Mouse (Mus musculus): ENCODE results near the gene Gltp. TPM values are rescaled to one million over a fixed set of nuclear protein-coding genes. Genes with fewer than 3 reads are reported as not detected.

Gltp gene
- total RNA-seq, 1 experiment = 17.2 TPM

- H3K27ac ChIP-seq (ENCODE audit: insufficient read depth, low read depth, low read length, poor library complexity, severe bottlenecking) = no peak overlapping the region
- no peak overlapping the region for H3K4me3 ChIP-seq (ENCODE audit: insufficient read depth in 1 of 2, low read depth in 1 of 2, low read length in 2 of 2, poor library complexity in 1 of 2, severe bottlenecking in 1 of 2)
- DNase-seq (ENCODE audit: low read depth, low spot score) = no peak
- H3K9me3 ChIP-seq (ENCODE audit: control insufficient read depth, insufficient read depth, low read depth, low read length) = no peaks in the 10 kb centered on the region
- H3K36me3 ChIP-seq (ENCODE audit: control insufficient read depth, insufficient read depth, low read length, poor library complexity, severe bottlenecking) = peaks cover 41% of the 10 kb centered on the region
- H3K4me1 ChIP-seq (ENCODE audit: control insufficient read depth in 2 of 2, insufficient read depth in 2 of 2, low read length in 2 of 2, poor library complexity in 1 of 2) = peaks cover 0 to 8% of the 10 kb centered on the region in 2 experiments; a peak in 1 of 4 replicates
- no peak for TF ChIP-seq HCFC1 (IDR thresholded peaks at IDR 0.05; ENCODE audit: borderline replicate concordance, insufficient read depth, low read length)
- no peak for TF ChIP-seq CHD2 (IDR thresholded peaks at IDR 0.05; ENCODE audit: low read depth, low read length)
- no peak for TF ChIP-seq MAFK (IDR thresholded peaks at IDR 0.05; ENCODE audit: insufficient read depth, low read depth, low read length)
- no peak for TF ChIP-seq ZC3H11A (IDR thresholded peaks at IDR 0.05; ENCODE audit: borderline replicate concordance, low read depth, low read length)
- TF ChIP-seq ZNF384 (IDR thresholded peaks at IDR 0.05; ENCODE audit: low read depth, low read length) = no peak
- H3K9ac ChIP-seq (ENCODE audit: insufficient read depth, low read depth, low read length, poor library complexity, severe bottlenecking) = no peak overlapping the region
- in situ Hi-C loops (cut with MboI; ENCODE audit: low sequenced_read_pairs in 2 of 2, unreplicated experiment in 2 of 2) = no loop called here
Measured at GRCm38 (mm10) chr5:114731969-114732368, 41.2 kb upstream of the Gltp start.

- Histone ChIP-seq H3K9me3 (ENCODE audit: control insufficient read depth, insufficient read depth, low read depth, low read length) (no peaks in the 10 kb centered on the region), H3K9ac (ENCODE audit: insufficient read depth, low read depth, low read length, poor library complexity, severe bottlenecking) (no peak overlapping the region), H3K4me3 (ENCODE audit: insufficient read depth in 1 of 2, low read depth in 1 of 2, low read length in 2 of 2, poor library complexity in 1 of 2, severe bottlenecking in 1 of 2) (no peak overlapping the region), H3K36me3 (ENCODE audit: control insufficient read depth, insufficient read depth, low read length, poor library complexity, severe bottlenecking) (peaks cover 39% of the 10 kb centered on the region), H3K4me1 (ENCODE audit: control insufficient read depth in 2 of 2, insufficient read depth in 2 of 2, low read length in 2 of 2, poor library complexity in 1 of 2) (peaks cover 0 to 8% of the 10 kb centered on the region in 2 experiments; a peak in 1 of 4 replicates), H3K27ac (ENCODE audit: insufficient read depth, low read depth, low read length, poor library complexity, severe bottlenecking) (no peak overlapping the region)
- in situ Hi-C loops (cut with MboI; ENCODE audit: low sequenced_read_pairs in 2 of 2, unreplicated experiment in 2 of 2) = no loop called here
- TF ChIP-seq ZNF384 (IDR thresholded peaks at IDR 0.05; ENCODE audit: low read depth, low read length) (no peak), CHD2 (IDR thresholded peaks at IDR 0.05; ENCODE audit: low read depth, low read length) (no peak), MAFK (IDR thresholded peaks at IDR 0.05; ENCODE audit: insufficient read depth, low read depth, low read length) (no peak), ZC3H11A (IDR thresholded peaks at IDR 0.05; ENCODE audit: borderline replicate concordance, low read depth, low read length) (no peak), HCFC1 (IDR thresholded peaks at IDR 0.05; ENCODE audit: borderline replicate concordance, insufficient read depth, low read length) (no peak)
- no peak for DNase-seq (ENCODE audit: low read depth, low spot score)
Measured at GRCm38 (mm10) chr5:114731498-114731897, 40.7 kb upstream of the Gltp start.

- Histone ChIP-seq H3K4me3 (ENCODE audit: insufficient read depth in 1 of 2, low read depth in 1 of 2, low read length in 2 of 2, poor library complexity in 1 of 2, severe bottlenecking in 1 of 2) (no peak overlapping the region), H3K36me3 (ENCODE audit: control insufficient read depth, insufficient read depth, low read length, poor library complexity, severe bottlenecking) (peaks cover 39% of the 10 kb centered on the region), H3K4me1 (ENCODE audit: control insufficient read depth in 2 of 2, insufficient read depth in 2 of 2, low read length in 2 of 2, poor library complexity in 1 of 2) (peaks cover 0 to 8% of the 10 kb centered on the region in 2 experiments; a peak in 1 of 4 replicates), H3K27ac (ENCODE audit: insufficient read depth, low read depth, low read length, poor library complexity, severe bottlenecking) (no peak overlapping the region), H3K9me3 (ENCODE audit: control insufficient read depth, insufficient read depth, low read depth, low read length) (no peaks in the 10 kb centered on the region), H3K9ac (ENCODE audit: insufficient read depth, low read depth, low read length, poor library complexity, severe bottlenecking) (no peak overlapping the region)
- DNase-seq (ENCODE audit: low read depth, low spot score) = no peak
- TF ChIP-seq ZC3H11A (IDR thresholded peaks at IDR 0.05; ENCODE audit: borderline replicate concordance, low read depth, low read length) = no peak
- TF ChIP-seq CHD2 (IDR thresholded peaks at IDR 0.05; ENCODE audit: low read depth, low read length) = no peak
- no peak for TF ChIP-seq HCFC1 (IDR thresholded peaks at IDR 0.05; ENCODE audit: borderline replicate concordance, insufficient read depth, low read length)
- TF ChIP-seq MAFK (IDR thresholded peaks at IDR 0.05; ENCODE audit: insufficient read depth, low read depth, low read length) = no peak
- no peak for TF ChIP-seq ZNF384 (IDR thresholded peaks at IDR 0.05; ENCODE audit: low read depth, low read length)
- in situ Hi-C loops (cut with MboI; ENCODE audit: low sequenced_read_pairs in 2 of 2, unreplicated experiment in 2 of 2) = no loop called here
Measured at GRCm38 (mm10) chr5:114730129-114730528, 39.3 kb upstream of the Gltp start.

- Histone ChIP-seq H3K4me3 (ENCODE audit: insufficient read depth in 1 of 2, low read depth in 1 of 2, low read length in 2 of 2, poor library complexity in 1 of 2, severe bottlenecking in 1 of 2) (no peak overlapping the region), H3K4me1 (ENCODE audit: control insufficient read depth in 2 of 2, insufficient read depth in 2 of 2, low read length in 2 of 2, poor library complexity in 1 of 2) (peaks cover 0 to 4% of the 10 kb centered on the region in 2 experiments; a peak in 1 of 4 replicates), H3K36me3 (ENCODE audit: control insufficient read depth, insufficient read depth, low read length, poor library complexity, severe bottlenecking) (peaks cover 32% of the 10 kb centered on the region), H3K9ac (ENCODE audit: insufficient read depth, low read depth, low read length, poor library complexity, severe bottlenecking) (no peak overlapping the region), H3K9me3 (ENCODE audit: control insufficient read depth, insufficient read depth, low read depth, low read length) (no peaks in the 10 kb centered on the region), H3K27ac (ENCODE audit: insufficient read depth, low read depth, low read length, poor library complexity, severe bottlenecking) (no peak overlapping the region)
- no peak for TF ChIP-seq MAFK (IDR thresholded peaks at IDR 0.05; ENCODE audit: insufficient read depth, low read depth, low read length)
- TF ChIP-seq CHD2 (IDR thresholded peaks at IDR 0.05; ENCODE audit: low read depth, low read length) = no peak
- TF ChIP-seq ZC3H11A (IDR thresholded peaks at IDR 0.05; ENCODE audit: borderline replicate concordance, low read depth, low read length) = no peak
- no peak for TF ChIP-seq ZNF384 (IDR thresholded peaks at IDR 0.05; ENCODE audit: low read depth, low read length)
- TF ChIP-seq HCFC1 (IDR thresholded peaks at IDR 0.05; ENCODE audit: borderline replicate concordance, insufficient read depth, low read length) = no peak
- no peak for DNase-seq (ENCODE audit: low read depth, low spot score)
- in situ Hi-C loops (cut with MboI; ENCODE audit: low sequenced_read_pairs in 2 of 2, unreplicated experiment in 2 of 2) = no loop called here
Measured at GRCm38 (mm10) chr5:114728160-114728559, 37.4 kb upstream of the Gltp start.

GRCm38 (mm10) chr5:114722846-114723245 lies 32.1 kb upstream of the Gltp start:
- no peaks in the 10 kb centered on the region; a peak in 1 of 4 replicates for H3K4me1 ChIP-seq (ENCODE audit: control insufficient read depth in 2 of 2, insufficient read depth in 2 of 2, low read length in 2 of 2, poor library complexity in 1 of 2)
- in situ Hi-C loops (cut with MboI; ENCODE audit: low sequenced_read_pairs in 2 of 2, unreplicated experiment in 2 of 2) = no loop called here
- peaks cover 44% of the 10 kb centered on the region for H3K36me3 ChIP-seq (ENCODE audit: control insufficient read depth, insufficient read depth, low read length, poor library complexity, severe bottlenecking)
- no peak overlapping the region for H3K4me3 ChIP-seq (ENCODE audit: insufficient read depth in 1 of 2, low read depth in 1 of 2, low read length in 2 of 2, poor library complexity in 1 of 2, severe bottlenecking in 1 of 2)
- H3K9me3 ChIP-seq (ENCODE audit: control insufficient read depth, insufficient read depth, low read depth, low read length) = no peaks in the 10 kb centered on the region
- no peak overlapping the region for H3K9ac ChIP-seq (ENCODE audit: insufficient read depth, low read depth, low read length, poor library complexity, severe bottlenecking)
- no peak for DNase-seq (ENCODE audit: low read depth, low spot score)
- no peak for TF ChIP-seq ZNF384 (IDR thresholded peaks at IDR 0.05; ENCODE audit: low read depth, low read length)
- TF ChIP-seq CHD2 (IDR thresholded peaks at IDR 0.05; ENCODE audit: low read depth, low read length) = no peak
- no peak for TF ChIP-seq ZC3H11A (IDR thresholded peaks at IDR 0.05; ENCODE audit: borderline replicate concordance, low read depth, low read length)
- TF ChIP-seq HCFC1 (IDR thresholded peaks at IDR 0.05; ENCODE audit: borderline replicate concordance, insufficient read depth, low read length) = no peak
- no peak for TF ChIP-seq MAFK (IDR thresholded peaks at IDR 0.05; ENCODE audit: insufficient read depth, low read depth, low read length)
- H3K27ac ChIP-seq (ENCODE audit: insufficient read depth, low read depth, low read length, poor library complexity, severe bottlenecking) = no peak overlapping the region
